Mouse (Mus musculus) stomach, embryonic 15.5 days (tissue): Measurements from ENCODE around the gene Tceanc. TPM values are rescaled to one million over a fixed set of nuclear protein-coding genes. Genes with fewer than 3 reads are reported as not detected.
"Not testable (repeated sequence)": the region's sequence is repeated elsewhere in the genome, so short reads cannot be mapped to it uniquely, and the experiment has no call there.

Experiments used
- ATAC-seq: fragments of 200-750 bp; cut with Nextera tagmentation; 2 replicates; pipeline ENCODE4 v1.8.0; 2017; ENCODE audit warnings: low read depth, moderate number of reproducible peaks, moderate TSS enrichment; ENCODE audit not compliant: insufficient read depth, low FRiP score
- H3K27ac ChIP-seq: fragments of 300-500 bp; sonication (generic); 2 replicates; pipeline ENCODE4 v1.5.1; 2015; ENCODE audit warnings: mild to moderate bottlenecking, inconsistent platforms
- H3K27me3 ChIP-seq: fragments of 300-500 bp; sonication (generic); replicated peaks from 2 replicates; pipeline ENCODE4 v1.6.1; 2015; ENCODE audit warnings: inconsistent platforms
- H3K36me3 ChIP-seq: fragments of 300-500 bp; sonication (generic); 2 replicates; pipeline ENCODE4 v1.6.1; 2015; ENCODE audit warnings: inconsistent platforms
- H3K4me1 ChIP-seq: fragments of 300-500 bp; sonication (generic); 2 replicates; pipeline ENCODE4 v1.6.1; 2015; ENCODE audit warnings: inconsistent platforms
- H3K4me2 ChIP-seq: fragments of 300-500 bp; sonication (generic); 2 replicates; pipeline ENCODE4 v1.6.1; 2015; ENCODE audit warnings: mild to moderate bottlenecking, inconsistent platforms
- H3K4me3 ChIP-seq: fragments of 300-500 bp; sonication (generic); replicated peaks from 2 replicates; pipeline ENCODE4 v1.5.1; 2015; ENCODE audit warnings: inconsistent platforms
- H3K9ac ChIP-seq: fragments of 300-500 bp; sonication (generic); 2 replicates; pipeline ENCODE4 v1.6.1; 2015; ENCODE audit warnings: inconsistent platforms
- H3K9me3 ChIP-seq: fragments of 300-500 bp; sonication (generic); 2 replicates; pipeline ENCODE4 v1.6.1; 2016; ENCODE audit warnings: inconsistent platforms
- WGBS: fragments of 180-500 bp; shearing (Covaris S2); methylation state at CpG from one replicate; pipeline ENCODE4 v1.1.7; 2015; 5-methylcytosine and 5-hydroxymethylcytosine counted together
- polyA plus RNA-seq: library from polyadenylated mRNA; unstranded; fragments of >200 nt; fragmentation: Nextera tagmentation; extraction: Ambion mirVana; gene quantifications from 2 replicates; pipeline ENCODE4 v1.2.1, GENCODE M21; 2015

Tceanc gene
- polyA plus RNA-seq, 1 experiment from 2014 or later: 4.8 TPM

GRCm38 (mm10) chrX:166516631-166517030, 1.7 kb downstream of the Tceanc start:
- Histone ChIP-seq H3K27me3 (no peaks in the 10 kb centered on the region), H3K9ac (no peak overlapping the region), H3K27ac (no peak overlapping the region), H3K36me3 (no peaks in the 10 kb centered on the region), H3K4me2 (no peak overlapping the region), H3K4me1 (no peaks in the 10 kb centered on the region), H3K4me3 (no peak overlapping the region), H3K9me3 (no peaks in the 10 kb centered on the region)
- ATAC-seq: no peak
- 81% methylated on average over 1 of the region's 1 CpGs for WGBS

DNA sequence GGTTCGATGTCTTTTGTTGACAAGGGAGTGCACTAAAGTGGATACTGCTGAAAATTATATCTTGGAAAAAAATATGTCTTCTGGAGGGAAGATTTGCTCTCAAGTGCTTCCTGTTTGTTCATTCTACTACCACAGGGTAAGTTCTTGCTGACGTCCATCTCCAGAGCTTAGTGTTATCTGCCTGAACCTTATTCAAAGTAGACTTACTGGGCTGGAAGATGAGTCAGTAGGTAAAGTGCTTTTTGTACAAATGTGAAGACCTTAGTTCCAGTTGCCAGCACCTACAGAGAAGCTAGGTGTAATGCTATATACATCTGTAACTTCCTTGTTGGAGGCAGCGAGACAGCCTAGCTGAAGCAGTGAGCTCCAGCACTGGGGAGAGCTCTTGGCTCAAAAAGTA, 2.4 kb downstream of the Tceanc start:
- ATAC-seq: no peak
- no peak overlapping the region for H3K4me3 ChIP-seq
- no peak overlapping the region for H3K9ac ChIP-seq
- no peaks in the 10 kb centered on the region for H3K27me3 ChIP-seq
- no peaks in the 10 kb centered on the region for H3K4me1 ChIP-seq
- no peak overlapping the region for H3K4me2 ChIP-seq
- no peaks in the 10 kb centered on the region for H3K9me3 ChIP-seq
- no peaks in the 10 kb centered on the region for H3K36me3 ChIP-seq
- no peak overlapping the region for H3K27ac ChIP-seq
- 82% methylated on average over 3 of the region's 3 CpGs for WGBS

- 22% methylated on average over 12 of the region's 12 CpGs for WGBS
- H3K9me3 ChIP-seq, H3K4me1 ChIP-seq, H3K4me3 ChIP-seq, H3K36me3 ChIP-seq, H3K9ac ChIP-seq, H3K27ac ChIP-seq, H3K27me3 ChIP-seq, ATAC-seq: not testable (repeated sequence)
- H3K4me2 ChIP-seq: peak overlapping the region; percentile 27
Observed at GRCm38 (mm10) chrX:166514035-166514434, 4.3 kb downstream of the Tceanc start.

GRCm38 (mm10) chrX:166512071-166512470, 6.3 kb downstream of the Tceanc start:
- Histone ChIP-seq H3K9me3 (no peaks in the 10 kb centered on the region), H3K4me2 (no peak overlapping the region), H3K36me3 (no peaks in the 10 kb centered on the region), H3K27ac (no peak overlapping the region), H3K9ac (no peak overlapping the region), H3K4me1 (no peaks in the 10 kb centered on the region), H3K27me3 (no peaks in the 10 kb centered on the region), H3K4me3 (no peak overlapping the region)
- WGBS: 85% methylated on average over 4 of the region's 4 CpGs
- no peak for ATAC-seq

GRCm38 (mm10) chrX:166511107-166511506, 7.3 kb downstream of the Tceanc start:
- Histone ChIP-seq H3K9me3 (no peaks in the 10 kb centered on the region), H3K36me3 (no peaks in the 10 kb centered on the region), H3K4me2 (peak overlapping the region; percentile 36; the same call in 1 of the 2 replicates), H3K4me1 (no peaks in the 10 kb centered on the region), H3K27ac (no peak overlapping the region), H3K4me3 (no peak overlapping the region), H3K9ac (no peak overlapping the region), H3K27me3 (no peaks in the 10 kb centered on the region)
- ATAC-seq: no peak

- Histone ChIP-seq H3K4me2 (peak overlapping the region; percentile 45), H3K9me3 (no peaks in the 10 kb centered on the region), H3K4me3 (peak overlapping the region; percentile 58), H3K27ac (peak overlapping the region; percentile 98), H3K9ac (peak overlapping the region; percentile 41; the same call in 1 of the 2 replicates), H3K36me3 (no peaks in the 10 kb centered on the region), H3K27me3 (no peaks in the 10 kb centered on the region), H3K4me1 (no peaks in the 10 kb centered on the region)
- ATAC-seq: peak; percentile 98
- WGBS: 17% methylated on average over 65 of the region's 65 CpGs
Observed at GRCm38 (mm10) chrX:166509761-166510738, 8.3 kb downstream of the Tceanc start.

GRCm38 (mm10) chrX:166504421-166504820, 13.9 kb downstream of the Tceanc start:
- Histone ChIP-seq H3K27ac (no peak overlapping the region), H3K4me2 (no peak overlapping the region), H3K36me3 (no peaks in the 10 kb centered on the region), H3K9me3 (no peaks in the 10 kb centered on the region), H3K4me1 (no peaks in the 10 kb centered on the region), H3K9ac (no peak overlapping the region), H3K4me3 (no peak overlapping the region), H3K27me3 (no peaks in the 10 kb centered on the region)
- 48% methylated on average over 2 of the region's 2 CpGs for WGBS
- ATAC-seq: no peak

- H3K4me3 ChIP-seq: no peak overlapping the region
- H3K27ac ChIP-seq: no peak overlapping the region
- no peak overlapping the region for H3K9ac ChIP-seq
- H3K4me2 ChIP-seq: no peak overlapping the region
- no peaks in the 10 kb centered on the region for H3K4me1 ChIP-seq
- no peak for ATAC-seq
- WGBS: 68% methylated on average over 1 of the region's 1 CpGs
- no peaks in the 10 kb centered on the region for H3K9me3 ChIP-seq
- no peaks in the 10 kb centered on the region for H3K36me3 ChIP-seq
- H3K27me3 ChIP-seq: no peaks in the 10 kb centered on the region
Observed at GRCm38 (mm10) chrX:166499496-166500190, 18.7 kb downstream of the Tceanc start.

DNA sequence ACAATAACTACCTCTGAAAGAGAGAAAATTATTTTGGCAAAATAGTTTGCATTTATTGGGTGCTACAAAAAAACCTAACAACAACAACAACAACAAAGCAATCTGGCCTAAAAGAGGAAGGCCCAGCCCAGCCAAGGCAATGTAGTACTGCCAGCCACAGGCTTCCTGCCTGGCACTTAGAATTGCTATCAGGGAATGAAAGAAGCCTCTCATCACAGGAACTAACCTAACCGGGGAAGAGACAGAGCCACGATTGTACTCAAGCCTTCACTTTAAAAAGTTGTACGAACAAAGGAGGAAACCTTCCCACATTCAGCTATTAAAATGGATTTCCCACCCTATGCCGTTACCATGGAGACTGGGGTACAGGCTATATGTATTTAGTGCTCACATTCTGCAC, 20.6 kb downstream of the Tceanc start:
- Histone ChIP-seq H3K36me3 (no peaks in the 10 kb centered on the region), H3K27ac (no peak overlapping the region), H3K4me1 (no peaks in the 10 kb centered on the region), H3K4me2 (no peak overlapping the region), H3K4me3 (no peak overlapping the region), H3K9ac (no peak overlapping the region), H3K27me3 (no peaks in the 10 kb centered on the region), H3K9me3 (no peaks in the 10 kb centered on the region)
- ATAC-seq: no peak
- WGBS: 74% methylated on average over 4 of the region's 4 CpGs

DNA sequence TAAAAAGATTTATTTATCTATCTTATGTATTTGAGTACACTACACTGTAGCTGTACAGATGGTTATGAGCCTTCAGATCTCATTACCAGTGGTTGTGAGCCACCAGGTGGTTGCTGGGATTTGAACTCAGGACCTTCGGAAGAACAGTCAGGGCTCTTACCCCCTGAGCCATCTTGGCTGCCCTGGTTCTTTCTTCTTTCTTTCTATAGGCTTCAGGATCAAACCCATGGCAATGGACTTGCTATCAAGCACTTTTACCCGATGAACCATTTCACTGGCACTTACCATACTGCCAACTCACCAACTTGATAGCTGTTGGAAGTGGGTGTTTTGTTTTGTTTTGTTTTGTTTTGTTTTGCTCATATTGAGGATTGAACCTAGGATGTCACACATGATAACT, 23.3 kb downstream of the Tceanc start:
- no peaks in the 10 kb centered on the region for H3K9me3 ChIP-seq
- ATAC-seq: no peak
- no peaks in the 10 kb centered on the region for H3K4me1 ChIP-seq
- WGBS: 91% methylated on average over 2 of the region's 2 CpGs
- H3K4me3 ChIP-seq: no peak overlapping the region
- H3K4me2 ChIP-seq: no peak overlapping the region
- H3K27me3 ChIP-seq: no peaks in the 10 kb centered on the region
- H3K36me3 ChIP-seq: no peaks in the 10 kb centered on the region
- no peak overlapping the region for H3K9ac ChIP-seq
- no peak overlapping the region for H3K27ac ChIP-seq

DNA sequence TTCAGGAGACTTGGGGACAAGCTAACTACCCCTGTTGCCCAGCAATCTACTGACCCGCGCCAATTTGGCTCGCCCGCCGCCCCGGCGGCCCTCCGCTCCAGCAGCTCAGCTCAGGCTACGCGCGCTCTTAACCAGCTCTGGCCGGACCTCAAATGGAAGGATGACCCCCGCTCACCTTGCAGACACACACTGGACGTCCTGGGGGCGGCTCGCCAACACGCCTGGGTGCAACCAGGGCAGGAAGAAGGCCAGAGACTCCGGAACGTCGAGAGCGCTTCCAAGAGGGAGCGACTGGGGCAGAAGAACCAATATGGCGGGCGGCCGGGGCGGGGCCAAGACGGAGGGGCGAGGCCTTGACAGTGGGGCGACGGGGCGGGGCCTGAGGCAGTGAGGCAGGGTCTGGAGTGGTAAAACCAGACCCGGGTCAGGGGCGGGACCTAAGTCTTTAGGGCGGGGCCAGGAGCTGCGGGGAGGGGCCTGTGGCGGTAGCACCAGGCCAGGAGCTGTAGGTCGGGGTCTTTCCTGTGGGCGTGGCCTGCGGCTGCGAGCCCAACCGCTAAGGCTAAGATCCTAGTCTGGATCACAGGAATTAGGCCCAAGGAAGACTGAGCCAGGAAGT, 38.9 kb downstream of the Tceanc start, which contains the start of gene Rab9:
TSS of gene Rab9 (minus strand) at position 503 of the 619 bp plus-strand sequence.
- Histone ChIP-seq H3K4me1 (no peaks in the 10 kb centered on the region), H3K27ac (peak within 1 kb of the TSS; percentile 83; the same call in 1 of the 2 replicates), H3K9me3 (no peaks in the 10 kb centered on the region), H3K4me2 (peak within 1 kb of the TSS; percentile 48), H3K9ac (peak within 1 kb of the TSS; percentile 56; the same call in 1 of the 2 replicates), H3K4me3 (peak within 1 kb of the TSS; percentile 58), H3K36me3 (no peaks in the 10 kb centered on the region), H3K27me3 (no peaks in the 10 kb centered on the region)
- WGBS: 21% methylated on average over 41 of the region's 41 CpGs
- ATAC-seq: peak; percentile 99
